Mouse (Mus musculus) frontal cortex, postnatal 36 days (tissue): ENCODE measurements at regions not wholly inside any gene's neighbourhood (a gene's known extent, or its start where the extent isn't known, plus 50 kb on each side); places are given as distances from the start of the nearest gene placed in this dataset.

ENCODE experiments used
- DNase-seq, 2 experiments: peaks; one replicate each; pipeline ENCODE4 v3.0.0; 2022; ENCODE audit warnings: low spot score in 2 of 2

GRCm38 (mm10) chr12:30647511-30647910, 63.3 kb downstream of the Tmem18 start:
- no peak for DNase-seq

- DNase-seq: peak; percentile 10 to 27
Measured at GRCm38 (mm10) chr12:30651506-30651905, 67.3 kb downstream of the Tmem18 start.

DNA sequence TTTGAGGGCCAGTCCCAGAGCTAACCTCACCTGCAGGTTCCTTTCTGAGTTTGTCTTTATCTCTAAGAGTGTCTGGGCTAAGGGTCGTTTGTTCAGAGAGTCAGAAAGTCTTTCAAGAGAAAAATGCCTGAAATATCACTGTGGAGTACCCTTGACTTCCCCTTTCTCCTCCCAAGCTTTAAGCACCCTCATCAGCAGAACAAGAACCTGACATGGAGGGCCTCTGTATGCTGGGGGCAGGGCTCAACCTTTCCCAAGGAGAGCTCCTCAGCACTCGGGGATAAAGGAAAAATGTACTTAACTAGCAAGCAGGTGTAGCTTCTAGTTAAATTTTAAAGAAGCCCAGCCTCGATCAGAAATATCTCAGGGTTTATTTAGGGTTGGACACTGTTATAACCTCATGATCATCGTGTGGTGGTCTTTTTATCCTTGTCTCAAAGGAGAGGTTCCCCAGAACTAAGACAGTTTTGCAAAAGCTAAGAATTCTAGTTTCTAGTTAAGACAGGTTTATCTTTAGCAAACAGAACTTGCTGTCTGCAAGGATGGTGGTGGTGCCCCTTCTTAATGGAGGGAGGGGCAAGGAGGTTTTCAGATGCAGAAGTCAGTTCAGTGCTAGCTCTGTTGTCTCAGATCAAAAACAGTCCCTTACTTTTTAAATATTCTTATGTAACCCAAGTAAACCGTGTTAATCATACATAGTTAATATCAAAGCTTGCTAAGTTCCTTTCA, 70.3 kb downstream of the Tmem18 start:
- DNase-seq: no peak

DNA sequence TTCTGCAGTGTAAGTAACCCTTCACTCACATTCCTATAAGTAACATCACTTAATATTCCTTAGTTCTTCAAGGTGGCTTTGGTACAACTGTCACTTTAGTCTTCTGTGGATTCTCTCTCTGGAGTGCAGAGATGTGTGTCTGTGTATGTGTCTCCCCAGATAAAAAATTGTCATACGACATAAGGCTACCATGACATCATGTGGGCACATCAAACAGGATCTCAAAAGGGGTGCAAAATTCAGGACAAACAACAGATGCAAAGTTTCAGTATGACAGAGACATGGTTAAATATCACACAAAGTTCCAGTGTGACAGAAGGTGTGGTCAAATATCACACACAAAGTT, 70.8 kb downstream of the Tmem18 start:
- no peak for DNase-seq

- no peak for DNase-seq
Measured at GRCm38 (mm10) chr12:30678826-30679225, 94.6 kb downstream of the Tmem18 start.

DNA sequence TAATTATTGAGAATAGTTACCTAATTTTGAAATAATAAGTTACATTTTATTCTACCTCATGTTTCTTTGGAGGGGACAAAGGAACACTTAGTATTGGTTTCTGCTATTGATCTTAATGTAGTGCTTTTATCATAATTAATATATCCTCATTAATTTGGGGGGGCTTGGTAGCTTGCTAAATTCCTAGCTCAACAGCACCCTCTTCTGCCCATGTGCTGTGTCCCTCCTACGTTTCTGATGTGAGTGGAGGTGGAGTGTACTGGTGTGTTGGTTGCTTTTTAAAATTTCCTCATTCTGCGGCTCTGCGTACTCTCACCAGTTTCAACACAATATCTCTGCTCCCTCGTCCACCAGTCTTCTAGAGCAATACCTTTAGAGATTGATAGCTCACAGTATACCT, 105.8 kb downstream of the Tmem18 start:
- DNase-seq: no peak

DNA sequence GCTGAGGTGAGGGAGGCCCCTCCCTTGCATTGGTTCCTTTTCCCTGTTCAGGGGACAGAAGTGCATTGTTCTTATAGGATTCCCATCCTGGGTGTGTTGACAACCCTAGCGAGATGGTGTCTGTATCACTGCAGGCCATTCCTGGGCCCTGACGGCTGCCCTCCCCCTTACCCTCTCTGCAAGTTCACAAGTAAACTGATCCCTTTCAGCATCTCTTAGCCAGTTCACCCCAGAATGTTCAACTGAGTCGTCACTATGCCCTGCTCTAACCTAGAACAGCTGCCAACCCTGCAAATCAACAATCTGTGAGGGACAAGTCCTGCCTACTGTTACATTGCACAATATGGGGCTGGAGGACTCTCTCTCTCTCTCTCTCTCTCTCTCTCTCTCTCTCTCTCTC, 109.3 kb downstream of the Tmem18 start:
- no peak for DNase-seq

DNA sequence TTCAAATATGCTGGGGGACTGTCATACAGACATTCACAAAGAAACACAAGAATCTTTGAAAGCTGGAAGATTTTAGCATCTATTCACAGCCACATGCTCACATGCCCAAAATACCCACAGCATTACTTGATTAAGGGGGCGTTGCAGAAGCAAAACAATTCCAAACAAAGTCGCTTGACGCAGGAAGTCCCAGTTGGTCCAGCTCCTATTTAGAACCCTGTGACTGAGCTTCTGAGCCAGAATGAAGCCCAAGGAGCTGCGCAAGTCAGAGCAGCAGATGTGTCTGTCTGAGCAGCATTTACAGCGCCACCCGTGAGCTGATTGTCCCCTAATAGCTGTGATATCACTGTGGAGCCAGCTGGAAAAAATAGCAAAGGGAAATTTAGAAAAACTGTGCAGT, 114.0 kb downstream of the Tmem18 start:
- peak; percentile 59 to 79 for DNase-seq

DNA sequence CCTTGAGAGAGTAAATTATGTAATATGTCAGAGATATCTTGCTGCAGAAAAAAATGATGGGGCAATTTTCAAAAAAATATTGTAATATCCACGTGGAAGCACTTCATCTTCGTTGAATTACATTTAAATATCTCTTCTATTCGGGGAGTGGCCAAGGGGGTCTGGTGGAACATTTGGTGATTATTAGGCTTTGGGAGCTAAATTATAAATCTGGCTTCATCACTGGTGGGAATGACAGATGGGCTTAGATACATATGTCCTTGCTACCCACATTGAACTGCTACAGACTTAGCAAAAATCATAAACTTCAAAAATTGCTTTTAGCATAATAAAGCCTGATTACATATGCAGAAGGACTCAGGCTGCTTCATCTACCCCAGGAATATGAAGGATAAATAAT, 119.5 kb downstream of the Tmem18 start:
- DNase-seq: no peak

DNA sequence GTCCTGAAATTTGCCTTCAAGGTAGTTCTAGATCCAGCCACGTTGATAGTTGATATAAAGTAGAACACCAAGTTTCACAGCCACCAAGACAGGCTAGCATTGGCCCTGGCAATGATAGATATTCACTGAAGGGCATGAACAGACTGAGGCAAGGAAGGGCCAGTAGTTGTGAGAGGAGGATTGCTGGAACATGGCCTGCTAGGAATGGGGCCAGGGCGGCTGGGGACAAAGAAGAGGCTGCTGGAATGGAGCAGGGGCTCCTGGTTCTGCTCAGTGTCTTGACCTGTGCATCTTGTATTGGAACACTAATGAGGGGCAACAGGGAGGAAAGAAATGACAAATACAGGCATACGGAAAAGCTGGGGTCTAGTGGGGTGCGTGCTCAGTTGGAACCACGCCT, 123.0 kb downstream of the Tmem18 start:
- DNase-seq: no peak

DNA sequence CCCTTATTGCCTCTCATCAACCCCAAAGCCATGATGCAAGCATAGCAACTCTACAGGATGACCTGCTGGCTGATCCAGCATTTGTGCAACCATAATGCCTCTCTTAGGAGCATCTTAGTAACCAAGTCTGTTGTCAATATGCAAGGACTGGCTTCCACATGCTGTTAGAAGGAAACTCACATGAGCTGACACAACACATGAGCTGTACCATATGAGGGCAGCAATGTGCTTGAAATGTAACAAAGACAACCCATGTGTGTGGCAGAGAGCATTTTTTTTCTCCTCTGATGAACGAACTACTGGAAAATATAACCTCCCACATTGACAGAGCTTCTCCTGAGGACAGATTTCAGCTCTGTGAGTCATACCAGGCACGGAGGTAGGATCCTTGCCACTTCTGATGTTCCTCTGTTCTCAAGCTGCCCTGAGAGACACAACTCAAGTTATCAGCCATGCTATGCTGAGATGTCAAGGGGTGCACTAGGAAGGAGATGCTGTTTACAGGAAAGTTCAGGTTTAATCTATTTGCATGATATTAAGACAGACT, 124.5 kb downstream of the Tmem18 start:
- peak in 1 of 2 experiments; percentile 7 for DNase-seq

GRCm38 (mm10) chr12:30710554-30710953, 126.3 kb downstream of the Tmem18 start:
- no peak for DNase-seq

DNA sequence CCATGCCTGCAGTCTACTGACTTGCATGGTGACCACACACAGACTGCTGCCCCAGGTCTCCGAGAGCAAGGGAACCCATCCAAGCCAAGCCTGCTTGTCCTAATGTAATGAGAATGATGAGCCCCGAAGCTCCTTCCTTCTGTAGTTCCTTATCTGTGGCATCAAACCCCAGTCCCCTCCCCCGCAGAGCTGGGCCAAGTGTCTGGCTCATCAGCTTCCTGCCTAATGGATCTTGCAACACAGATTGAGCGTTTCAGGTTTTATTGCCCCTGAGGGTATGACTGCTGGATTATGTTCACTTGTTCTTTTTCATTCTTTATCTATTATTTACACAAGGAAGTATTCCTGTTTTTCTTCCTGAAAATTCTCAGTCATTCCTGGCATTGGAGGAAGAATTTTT, 142.5 kb downstream of the Tmem18 start:
- DNase-seq: no peak

- DNase-seq: no peak
Measured at GRCm38 (mm10) chr12:30729437-30729836, 145.2 kb downstream of the Tmem18 start.

- DNase-seq: no peak
Measured at GRCm38 (mm10) chr12:30767621-30768020, 116.5 kb upstream of the Alkal2 start.

DNA sequence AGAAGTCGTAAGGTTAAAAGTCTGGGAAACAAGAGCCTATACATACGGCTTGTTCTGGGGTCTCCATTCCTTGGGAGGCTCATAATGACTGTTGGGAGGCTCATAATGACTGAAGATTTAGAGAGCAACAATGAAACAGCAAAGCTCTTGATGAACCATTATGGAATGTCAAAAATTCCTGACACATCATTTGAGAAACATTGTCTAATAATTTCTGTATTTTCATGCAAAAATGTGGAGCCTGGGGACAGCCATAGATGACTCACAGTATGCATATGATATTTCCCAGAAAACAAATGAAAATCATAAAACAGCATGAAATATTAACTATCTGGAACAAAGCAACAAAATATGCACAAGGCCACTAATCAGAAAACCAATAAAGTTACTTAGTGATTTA, 90.8 kb upstream of the Alkal2 start:
- no peak for DNase-seq

DNA sequence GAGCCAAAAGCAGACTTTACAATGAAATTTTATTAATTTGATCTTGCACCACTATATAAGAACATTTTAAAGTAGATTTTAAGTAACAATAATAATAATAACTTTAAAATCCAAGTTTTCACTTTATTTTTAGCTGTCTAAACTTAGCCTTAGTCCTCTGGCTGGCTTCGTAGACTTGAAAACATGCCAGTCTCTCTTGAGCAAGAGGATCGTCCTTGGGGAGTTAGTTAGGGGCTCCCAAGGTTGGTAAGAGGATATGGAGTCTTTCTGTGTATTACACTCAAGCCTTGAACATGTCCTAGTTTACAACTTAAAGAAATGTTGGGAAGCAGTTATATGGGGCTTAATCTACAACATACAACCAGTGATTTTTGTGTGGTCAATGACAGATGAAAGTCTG, 68.0 kb upstream of the Alkal2 start:
- DNase-seq: no peak

GRCm38 (mm10) chr12:30831383-30831782, 52.7 kb upstream of the Alkal2 start:
- DNase-seq: no peak
